Mouse (Mus musculus): ENCODE results near the gene Zyg11a.

- TF ChIP-seq POLR2A (IDR thresholded peaks at IDR 0.05; ENCODE audit: insufficient read depth, low read depth, low read length) (no peak), CTCF (IDR thresholded peaks at IDR 0.05; ENCODE audit: insufficient read depth, low read depth, low read length) (no peak)
Observed at GRCm38 (mm10) chr4:108204629-108205028, 13.2 kb downstream of the Zyg11a start.
